Mouse (Mus musculus): Measurements from ENCODE around the gene Agmo.

Gene Agmo

GRCm38 (mm10) chr12:37241566-37242021, at the start of gene Agmo:
Gene Agmo, plus strand, starts transcription at chr12:37241641.
- no peak for DNase-seq (ENCODE audit: low read depth)

GRCm38 (mm10) chr12:37231119-37231518, 10.3 kb upstream of the Agmo start:
- DNase-seq (ENCODE audit: low read depth): no peak

GRCm38 (mm10) chr12:37240975-37241565, 371 bp upstream of the Agmo start:
- DNase-seq (ENCODE audit: low read depth): no peak

GRCm38 (mm10) chr12:37242484-37242883, 1.0 kb downstream of the Agmo start:
- no peak for DNase-seq (ENCODE audit: low read depth)

- DNase-seq (ENCODE audit: low read depth): no peak
These were observed 3.4 kb downstream of the Agmo start for GRCm38 (mm10) chr12:37244876-37245275.

- DNase-seq (ENCODE audit: low read depth): no peak
These were observed 10.2 kb downstream of the Agmo start for GRCm38 (mm10) chr12:37251688-37252087.

GRCm38 (mm10) chr12:37257099-37257498, 15.7 kb downstream of the Agmo start:
- no peak for DNase-seq (ENCODE audit: low read depth)

- DNase-seq (ENCODE audit: low read depth): no peak
These were observed 18.5 kb downstream of the Agmo start for GRCm38 (mm10) chr12:37259771-37260528.

- DNase-seq (ENCODE audit: low read depth): no peak
These were observed 22.2 kb downstream of the Agmo start for GRCm38 (mm10) chr12:37263685-37264084.

- DNase-seq (ENCODE audit: low read depth): no peak
These were observed 27.3 kb downstream of the Agmo start for GRCm38 (mm10) chr12:37268636-37269152.

- no peak for DNase-seq (ENCODE audit: low read depth)
These were observed 31.2 kb downstream of the Agmo start for GRCm38 (mm10) chr12:37272660-37273059.

GRCm38 (mm10) chr12:37273964-37274657, 32.7 kb downstream of the Agmo start:
- DNase-seq (ENCODE audit: low read depth): no peak

GRCm38 (mm10) chr12:37274658-37275019, 33.2 kb downstream of the Agmo start:
- no peak for DNase-seq (ENCODE audit: low read depth)

- DNase-seq (ENCODE audit: low read depth): no peak
These were observed 65.6 kb downstream of the Agmo start for GRCm38 (mm10) chr12:37306956-37307466.

GRCm38 (mm10) chr12:37310786-37311185, 69.3 kb downstream of the Agmo start:
- no peak for DNase-seq (ENCODE audit: low read depth)

- no peak for DNase-seq (ENCODE audit: low read depth)
These were observed 81.4 kb downstream of the Agmo start for GRCm38 (mm10) chr12:37322860-37323259.

- no peak for DNase-seq (ENCODE audit: low read depth)
These were observed 93.5 kb downstream of the Agmo start for GRCm38 (mm10) chr12:37334987-37335386.

- no peak for DNase-seq (ENCODE audit: low read depth)
These were observed 102.8 kb downstream of the Agmo start for GRCm38 (mm10) chr12:37344225-37344624.

- DNase-seq (ENCODE audit: low read depth): no peak
These were observed 104.3 kb downstream of the Agmo start for GRCm38 (mm10) chr12:37345696-37346095.

- DNase-seq (ENCODE audit: low read depth): no peak
These were observed 150.9 kb downstream of the Agmo start for GRCm38 (mm10) chr12:37392316-37392715.

GRCm38 (mm10) chr12:37402541-37402940, 161.1 kb downstream of the Agmo start:
- no peak for DNase-seq (ENCODE audit: low read depth)

- DNase-seq (ENCODE audit: low read depth): no peak
These were observed 184.9 kb downstream of the Agmo start for GRCm38 (mm10) chr12:37426350-37426749.

GRCm38 (mm10) chr12:37426750-37427149, 185.3 kb downstream of the Agmo start:
- no peak for DNase-seq (ENCODE audit: low read depth)
